ENCODE assay signal across 16 mouse cellular contexts in the genomic region with DNA sequence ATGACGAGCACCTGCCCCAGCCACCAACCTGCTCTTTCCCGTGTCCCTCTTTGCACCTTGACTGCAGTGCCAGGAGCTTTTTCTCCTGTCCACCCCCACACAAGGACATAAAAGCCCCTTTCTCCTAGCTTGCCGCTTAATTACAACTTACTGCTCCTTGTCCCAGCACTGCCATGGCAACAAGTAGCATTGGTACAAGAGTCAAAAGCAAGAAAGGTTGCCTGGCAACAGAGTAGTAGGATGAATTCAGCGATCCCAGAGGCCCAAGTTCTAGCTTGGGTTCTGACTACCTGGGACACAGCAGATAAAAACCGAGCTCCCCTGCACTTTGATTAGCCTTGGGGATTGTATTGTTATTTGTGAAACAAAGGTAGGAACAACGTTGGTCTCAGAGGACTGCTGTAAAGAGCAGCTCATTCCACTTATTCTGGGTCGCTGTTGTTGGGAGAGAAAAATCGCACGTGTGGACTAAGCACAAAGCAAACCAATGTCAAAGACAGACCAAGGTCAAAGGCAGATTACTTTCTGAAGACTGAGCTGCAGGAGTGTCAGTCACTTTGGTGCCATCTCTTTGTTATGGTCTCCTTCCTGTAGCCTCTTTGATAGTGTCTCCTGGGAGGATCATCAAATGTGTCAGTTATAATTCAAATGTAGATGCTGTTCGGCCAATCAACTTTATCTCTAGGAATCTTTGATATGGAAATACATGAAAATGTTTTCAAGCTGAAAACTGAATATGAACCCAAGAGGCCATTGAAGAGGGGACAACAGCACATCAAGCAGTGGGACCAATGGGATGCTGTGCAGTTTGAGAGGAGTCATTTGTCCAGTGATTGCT.
DNase-seq lines count a peak whose midpoint lies in the region; ATAC-seq and TF ChIP-seq lines count a peak whose summit lies in the region.
"Had no signal": no experiment of that assay in that cellular context is flagged by ENCODE, and none has a peak within 500 bp of the region (broad histone marks: within the 10 kb centered on the region; RNA-seq: fewer than 3 reads in every experiment).

No protein-coding gene starts in this region.

- H3K4me3 ChIP-seq in testis, adult 2 months (ENCODE audit: control insufficient read depth, low read depth, low read length) = peak overlapping the region; percentile 75
- no peak overlapping the region for H3K4me3 ChIP-seq in forebrain, embryonic 13.5 days
- no peak overlapping the region for H3K4me3 ChIP-seq in midbrain, embryonic 13.5 days (replicated peaks)
- H3K4me3 ChIP-seq in embryonic facial prominence, embryonic 10.5 days = no peak overlapping the region
- H3K4me3 ChIP-seq: erythroblast, embryonic 14.5 days; heart, embryonic 12.5 days; limb, embryonic 15.5 days; lung, embryonic 15.5 days had no signal

- no peak overlapping the region for H3K27ac ChIP-seq in testis, adult 2 months (ENCODE audit: control insufficient read depth, insufficient read depth, low read depth, low read length)
- H3K27ac ChIP-seq in forebrain, embryonic 13.5 days = no peak overlapping the region
- H3K27ac ChIP-seq in midbrain, embryonic 13.5 days = no peak overlapping the region
- no peak overlapping the region for H3K27ac ChIP-seq in embryonic facial prominence, embryonic 10.5 days (replicated peaks)
- H3K27ac ChIP-seq: limb, embryonic 15.5 days; lung, embryonic 15.5 days had no signal

- TF ChIP-seq CTCF in testis, adult 2 months (IDR thresholded peaks at IDR 0.05; ENCODE audit: control insufficient read depth, insufficient read depth, insufficient replicate concordance, low read depth, low read length) = no peak

- no peaks in the 10 kb centered on the region for H3K36me3 ChIP-seq in testis, adult 2 months (ENCODE audit: control insufficient read depth, insufficient read depth, low read length)
- H3K36me3 ChIP-seq in forebrain, embryonic 13.5 days (ENCODE audit: poor library complexity, severe bottlenecking) = no peaks in the 10 kb centered on the region
- no peaks in the 10 kb centered on the region for H3K36me3 ChIP-seq in midbrain, embryonic 13.5 days
- H3K36me3 ChIP-seq in embryonic facial prominence, embryonic 10.5 days (replicated peaks) = no peaks in the 10 kb centered on the region
- H3K36me3 ChIP-seq: heart, embryonic 12.5 days; limb, embryonic 15.5 days; lung, embryonic 15.5 days had no signal

- H3K27me3 ChIP-seq in testis, adult 2 months (ENCODE audit: control insufficient read depth, insufficient read depth, low read length) = no peaks in the 10 kb centered on the region
- H3K27me3 ChIP-seq in forebrain, embryonic 13.5 days = peaks cover 2% of the 10 kb centered on the region; the same call in 1 of the 2 replicates
- no peaks in the 10 kb centered on the region for H3K27me3 ChIP-seq in midbrain, embryonic 13.5 days
- peaks cover 30% of the 10 kb centered on the region for H3K27me3 ChIP-seq in embryonic facial prominence, embryonic 10.5 days (replicated peaks; ENCODE audit: low read depth, poor library complexity, severe bottlenecking)
- H3K27me3 ChIP-seq: lung, embryonic 15.5 days had no signal

- no peaks in the 10 kb centered on the region for H3K4me1 ChIP-seq in testis, adult 2 months (ENCODE audit: control insufficient read depth, insufficient read depth, low read length)
- H3K4me1 ChIP-seq in forebrain, embryonic 13.5 days = peaks cover 15% of the 10 kb centered on the region
- H3K4me1 ChIP-seq in midbrain, embryonic 13.5 days (replicated peaks) = peaks cover 15% of the 10 kb centered on the region
- peaks cover 14% of the 10 kb centered on the region for H3K4me1 ChIP-seq in embryonic facial prominence, embryonic 10.5 days
- H3K4me1 ChIP-seq: heart, embryonic 12.5 days; limb, embryonic 15.5 days; lung, embryonic 15.5 days had no signal

- 16% methylated on average over 10 of the region's 10 CpGs for WGBS in forebrain, embryonic 13.5 days
- WGBS in midbrain, embryonic 13.5 days = 21% methylated on average over 10 of the region's 10 CpGs
- 51% methylated on average over 10 of the region's 10 CpGs for WGBS in embryonic facial prominence, embryonic 10.5 days

- no peak for DNase-seq in testis, postnatal 14 days (ENCODE audit: low spot score)
- DNase-seq in ovary, postnatal 10 days (ENCODE audit: low spot score) = no peak
- no peak for DNase-seq in adrenal gland, adult 8-10 months
- no peak for DNase-seq in embryonic facial prominence, embryonic 10.5 days (ENCODE audit: low spot score)
- DNase-seq: gastrocnemius, postnatal 10 days; kidney, postnatal 25 days; layer of hippocampus, postnatal 36 days; right cerebral cortex, postnatal 14 days had no signal

- 0 out of 2 replicates have a peak, but pooled peaks have one; percentile 21 for ATAC-seq in forebrain, embryonic 13.5 days
- ATAC-seq in midbrain, embryonic 13.5 days = peak; percentile 32; the same call in 1 of the 2 replicates
- ATAC-seq: inflammation-experienced regulatory T-cells, adult 6 months had no signal

- H3K4me2 ChIP-seq in forebrain, embryonic 13.5 days = no peak overlapping the region
- no peak overlapping the region for H3K4me2 ChIP-seq in midbrain, embryonic 13.5 days (replicated peaks)
- H3K4me2 ChIP-seq: heart, embryonic 12.5 days; limb, embryonic 15.5 days; lung, embryonic 15.5 days had no signal

- no peaks in the 10 kb centered on the region for H3K9me3 ChIP-seq in forebrain, embryonic 13.5 days (replicated peaks)
- H3K9me3 ChIP-seq in midbrain, embryonic 13.5 days = no peaks in the 10 kb centered on the region
- no peaks in the 10 kb centered on the region for H3K9me3 ChIP-seq in embryonic facial prominence, embryonic 10.5 days
- H3K9me3 ChIP-seq: heart, embryonic 12.5 days; limb, embryonic 15.5 days; lung, embryonic 15.5 days had no signal

- 0 out of 2 replicates have a peak, but pooled peaks have one; percentile 13 for TF ChIP-seq POLR2A in testis, adult 2 months (IDR thresholded peaks at IDR 0.05; ENCODE audit: control insufficient read depth, low read depth, low read length)

- no peak overlapping the region for H3K9ac ChIP-seq in forebrain, embryonic 13.5 days
- no peak overlapping the region for H3K9ac ChIP-seq in midbrain, embryonic 13.5 days (replicated peaks)
- H3K9ac ChIP-seq: heart, embryonic 12.5 days; limb, embryonic 15.5 days; lung, embryonic 15.5 days had no signal
